Mouse (Mus musculus): ENCODE data around the gene Cdk15.

DNA sequence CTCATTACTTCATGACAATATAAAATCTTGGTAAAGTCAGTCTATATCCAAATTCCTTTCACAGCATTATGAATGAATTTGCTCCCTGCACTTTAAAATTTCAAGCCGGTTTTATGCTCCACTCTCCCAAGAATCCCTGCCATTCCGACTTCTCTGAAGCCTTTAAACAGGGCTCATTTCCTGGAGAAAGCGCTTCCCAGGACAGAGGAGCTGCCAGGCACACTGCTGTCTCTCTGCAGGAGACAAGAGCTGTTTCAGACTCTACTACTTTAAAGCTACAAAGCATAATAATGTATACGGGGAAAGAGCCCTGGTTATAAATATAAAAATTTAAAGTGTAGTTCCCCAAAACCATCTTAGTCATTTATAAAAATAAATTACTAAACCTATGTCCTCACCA lies 27.5 kb upstream of the Cdk15 start:
- TF ChIP-seq POLR2A (IDR thresholded peaks at IDR 0.05; ENCODE audit: borderline replicate concordance, low read depth, low read length), result no peak
- TF ChIP-seq CTCF (IDR thresholded peaks at IDR 0.05; ENCODE audit: low read depth, low read length), result no peak

Data from bone marrow macrophage, adult 2 months (primary cell).